Mouse (Mus musculus): ENCODE measurements at regions not wholly inside any gene's neighbourhood (a gene's known extent, or its start where the extent isn't known, plus 50 kb on each side); places are given as distances from the start of the nearest gene placed in this dataset.

DNA sequence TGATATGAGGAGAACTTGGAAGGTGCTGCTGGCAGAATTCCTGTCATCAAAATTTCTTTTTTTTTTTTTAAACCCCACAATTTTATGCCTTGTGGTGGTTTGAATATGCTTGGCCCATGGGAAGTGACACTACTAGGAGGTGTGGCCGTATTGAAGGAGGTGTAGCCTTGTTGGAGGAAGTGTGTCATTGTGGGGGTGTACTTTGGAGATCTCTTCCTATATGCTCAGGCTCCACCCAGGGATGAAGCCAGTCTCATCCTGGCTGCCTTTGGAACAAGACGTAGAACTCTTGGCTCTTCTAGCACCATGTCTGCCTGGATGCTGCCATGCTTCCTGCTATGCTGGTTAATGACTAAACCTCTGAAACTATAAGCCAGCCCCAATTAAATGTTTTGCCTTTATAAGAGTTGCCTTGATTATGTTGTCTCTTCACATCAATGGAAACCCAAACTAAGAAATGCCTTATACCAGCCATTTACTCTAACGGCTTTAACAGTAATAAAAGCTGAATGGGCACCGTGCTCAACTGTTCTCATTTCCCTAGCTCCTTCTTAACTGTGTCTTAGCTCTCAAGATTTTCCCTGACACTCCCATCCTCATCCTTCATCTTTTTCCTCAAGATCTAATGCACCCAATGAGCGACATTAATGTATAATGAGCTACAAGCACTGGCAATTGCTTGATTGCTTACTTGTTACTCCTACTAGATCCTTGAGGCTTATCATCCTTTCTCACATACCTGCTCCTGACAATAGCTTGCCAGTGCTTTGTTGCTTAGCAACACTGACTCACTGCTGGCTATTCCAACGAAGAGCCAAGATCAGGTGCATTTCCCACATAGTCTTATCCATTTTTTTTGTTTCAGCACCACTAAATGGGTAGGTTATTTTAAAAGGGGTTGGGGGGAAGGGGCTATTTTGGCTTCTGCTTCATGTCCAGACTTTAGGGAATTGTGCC is 61.7 kb upstream of the Hspb3 start:
- Histone ChIP-seq H3K36me3 (ENCODE audit: control insufficient read depth, insufficient read depth) (no peaks in the 10 kb centered on the region), H3ac (ENCODE audit: control insufficient read depth, insufficient read length) (no peak overlapping the region), H3K27me3 (ENCODE audit: control insufficient read depth, insufficient read depth, insufficient read length) (no peaks in the 10 kb centered on the region), H3K4me2 (ENCODE audit: low read depth) (no peak overlapping the region), H3K79me2 (ENCODE audit: control insufficient read depth, insufficient read depth) (no peaks in the 10 kb centered on the region), H3K4me3 (no peak overlapping the region)
- TF ChIP-seq REST (IDR thresholded peaks at IDR 0.05; ENCODE audit: insufficient read depth, insufficient read length) (no peak), TCF12 (IDR thresholded peaks at IDR 0.05; ENCODE audit: insufficient read depth, poor library complexity, severe bottlenecking) (no peak)

GRCm38 (mm10) chr13:113715231-113715630 is 51.8 kb upstream of the Hspb3 start:
- no peak overlapping the region for H3ac ChIP-seq (ENCODE audit: control insufficient read depth, insufficient read length)
- no peak overlapping the region for H3K4me2 ChIP-seq (ENCODE audit: low read depth)
- no peak overlapping the region for H3K4me3 ChIP-seq
- H3K36me3 ChIP-seq (ENCODE audit: control insufficient read depth, insufficient read depth): no peaks in the 10 kb centered on the region
- TF ChIP-seq USF1 (IDR thresholded peaks at IDR 0.05; ENCODE audit: low read depth): no peak
- TF ChIP-seq TCF12 (IDR thresholded peaks at IDR 0.05; ENCODE audit: insufficient read depth, poor library complexity, severe bottlenecking): no peak
- no peak for TF ChIP-seq E2F4 (IDR thresholded peaks at IDR 0.05; ENCODE audit: insufficient read depth)
- TF ChIP-seq MYOG (IDR thresholded peaks at IDR 0.05; ENCODE audit: control insufficient read depth in 1 of 3, insufficient read depth in 1 of 3, insufficient read length in 2 of 3, low read depth in 2 of 3): no peak
- TF ChIP-seq POLR2AphosphoS2 (IDR thresholded peaks at IDR 0.05; ENCODE audit: insufficient read length, low read depth): no peak
- no peak for TF ChIP-seq SRF (IDR thresholded peaks at IDR 0.05; ENCODE audit: control insufficient read depth, insufficient read length, low read depth)
- TF ChIP-seq MAX (IDR thresholded peaks at IDR 0.05; ENCODE audit: low read depth): no peak
- no peak for TF ChIP-seq TCF3 (IDR thresholded peaks at IDR 0.05; ENCODE audit: insufficient read length, low read depth)
- no peak for TF ChIP-seq POLR2A (IDR thresholded peaks at IDR 0.05; ENCODE audit: insufficient read length, low read depth)
- H3K27me3 ChIP-seq (ENCODE audit: control insufficient read depth, insufficient read depth, insufficient read length): no peaks in the 10 kb centered on the region
- H3K79me2 ChIP-seq (ENCODE audit: control insufficient read depth, insufficient read depth): no peaks in the 10 kb centered on the region

- Histone ChIP-seq H3K36me3 (ENCODE audit: control insufficient read depth, insufficient read depth) (no peaks in the 10 kb centered on the region), H3K4me2 (ENCODE audit: low read depth) (no peak overlapping the region), H3ac (ENCODE audit: control insufficient read depth, insufficient read length) (no peak overlapping the region), H3K79me2 (ENCODE audit: control insufficient read depth, insufficient read depth) (no peaks in the 10 kb centered on the region), H3K27me3 (ENCODE audit: control insufficient read depth, insufficient read depth, insufficient read length) (no peaks in the 10 kb centered on the region), H3K4me3 (no peak overlapping the region)
- TF ChIP-seq TCF3 (IDR thresholded peaks at IDR 0.05; ENCODE audit: insufficient read length, low read depth) (no peak), POLR2AphosphoS2 (IDR thresholded peaks at IDR 0.05; ENCODE audit: insufficient read length, low read depth) (no peak), REST (IDR thresholded peaks at IDR 0.05; ENCODE audit: insufficient read depth, insufficient read length) (no peak), TCF12 (IDR thresholded peaks at IDR 0.05; ENCODE audit: insufficient read depth, poor library complexity, severe bottlenecking) (no peak), SRF (IDR thresholded peaks at IDR 0.05; ENCODE audit: control insufficient read depth, insufficient read length, low read depth) (no peak), MAX (IDR thresholded peaks at IDR 0.05; ENCODE audit: low read depth) (no peak), MYOD1 (IDR thresholded peaks at IDR 0.05; ENCODE audit: control insufficient read depth in 1 of 3, insufficient read length in 2 of 3, low read depth in 2 of 3) (no peak), E2F4 (IDR thresholded peaks at IDR 0.05; ENCODE audit: insufficient read depth) (no peak), CEBPB (IDR thresholded peaks at IDR 0.05; ENCODE audit: insufficient read depth, poor library complexity, severe bottlenecking) (no peak), USF1 (IDR thresholded peaks at IDR 0.05; ENCODE audit: low read depth) (no peak), MYOG (IDR thresholded peaks at IDR 0.05; ENCODE audit: control insufficient read depth in 1 of 3, insufficient read depth in 1 of 3, insufficient read length in 2 of 3, low read depth in 2 of 3) (no peak), POLR2A (IDR thresholded peaks at IDR 0.05; ENCODE audit: insufficient read length, low read depth) (no peak)
Observed at GRCm38 (mm10) chr13:113713844-113714243, 50.4 kb upstream of the Hspb3 start.
